Mouse (Mus musculus) effector memory CD4-positive, alpha-beta T cell, adult 7 months (primary cell): ENCODE data around the gene Fndc3b. TPM values are rescaled to one million over a fixed set of nuclear protein-coding genes. Genes with fewer than 3 reads are reported as not detected.

Experiments used
- polyA plus RNA-seq: library from polyadenylated mRNA; unstranded; fragments of 100-300 nt; shearing (Covaris generic); gene quantifications from one replicate; pipeline ENCODE4 v1.2.1, GENCODE M21; 2017

Fndc3b gene
- 2.2 TPM for polyA plus RNA-seq

DNA sequence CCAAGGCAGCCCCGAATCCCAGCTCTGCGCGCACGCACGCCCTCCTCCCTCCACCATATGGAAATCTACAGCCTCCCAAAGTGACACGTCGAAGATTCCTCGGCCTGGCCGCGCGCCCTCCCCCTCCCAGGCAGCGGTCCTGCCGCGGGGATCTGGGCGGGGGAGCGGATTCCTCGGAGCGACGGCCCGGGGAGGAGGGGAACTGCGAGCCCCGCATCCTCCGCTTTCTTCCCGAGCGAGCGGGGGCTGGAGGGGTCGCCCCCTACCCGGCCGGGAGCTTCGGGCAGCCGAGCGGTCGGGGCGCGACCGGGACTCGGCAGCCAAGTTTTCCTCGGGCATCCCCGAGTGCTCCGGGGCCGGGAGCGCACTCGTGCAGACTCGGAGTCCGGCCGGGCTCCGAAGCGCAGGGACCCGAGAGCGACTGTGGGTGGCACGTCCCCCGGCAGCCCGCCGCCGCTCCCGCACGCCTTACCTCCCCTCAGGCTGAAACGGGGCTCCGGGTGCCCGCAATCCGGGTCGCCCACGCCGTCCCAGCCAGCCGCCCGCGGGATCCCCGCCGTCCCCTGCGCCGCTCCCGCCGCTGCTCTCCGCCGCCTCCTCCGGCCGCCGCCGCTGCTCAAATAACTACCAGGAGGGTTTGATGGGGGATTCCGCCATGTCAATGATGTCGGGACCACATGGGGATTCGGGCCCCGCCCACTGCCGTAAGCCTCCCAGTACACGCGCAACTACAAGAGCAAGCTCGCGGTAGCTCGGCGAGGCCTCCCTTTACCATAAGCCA is at the start of gene Fndc3b:
Gene Fndc3b (minus strand): TSS at position 660 of the 781 bp plus-strand sequence.

DNA sequence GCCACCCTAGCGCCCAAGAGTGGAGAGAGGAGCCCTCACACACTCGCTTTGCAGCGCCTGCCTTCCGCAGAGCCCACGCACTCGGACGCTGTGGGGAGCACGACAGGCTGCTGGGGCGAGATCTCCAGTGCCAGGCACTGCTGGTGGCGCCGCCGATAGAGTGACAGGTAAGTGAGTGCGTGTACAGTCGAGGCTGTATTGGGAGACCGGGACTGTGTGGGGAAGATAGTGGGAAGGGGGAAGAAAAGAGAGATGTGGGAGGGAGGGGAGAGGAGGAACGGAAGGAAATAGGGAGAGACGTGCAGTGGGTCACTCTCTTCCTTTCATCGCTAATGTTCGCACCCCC is 339.9 kb downstream of the Fndc3b start, which contains the start of gene Ghsr:
Gene Ghsr (plus strand): TSS at position 76 of the 346 bp plus-strand sequence.

Other genes starting within 250 kb of the Fndc3b start
- not detected for gene Tmem212, start 185.1 kb upstream of the Fndc3b start, polyA plus RNA-seq
- 0.51 TPM for gene Pld1, start 227.4 kb upstream of the Fndc3b start, polyA plus RNA-seq